Mouse (Mus musculus) liver, embryonic 14.5 days (tissue): Measurements from ENCODE around the gene Trabd2b.

Experiments
- CTCF ChIP-seq: IDR thresholded peaks from 2 replicates; pipeline ENCODE4 v1.5.1; 2016; ENCODE audit warnings: antibody characterized with exemption, low read depth, control low read depth
- EP300 ChIP-seq: IDR thresholded peaks from 2 replicates; pipeline ENCODE4 v1.6.1; 2016; ENCODE audit warnings: antibody characterized with exemption, low read depth

DNA sequence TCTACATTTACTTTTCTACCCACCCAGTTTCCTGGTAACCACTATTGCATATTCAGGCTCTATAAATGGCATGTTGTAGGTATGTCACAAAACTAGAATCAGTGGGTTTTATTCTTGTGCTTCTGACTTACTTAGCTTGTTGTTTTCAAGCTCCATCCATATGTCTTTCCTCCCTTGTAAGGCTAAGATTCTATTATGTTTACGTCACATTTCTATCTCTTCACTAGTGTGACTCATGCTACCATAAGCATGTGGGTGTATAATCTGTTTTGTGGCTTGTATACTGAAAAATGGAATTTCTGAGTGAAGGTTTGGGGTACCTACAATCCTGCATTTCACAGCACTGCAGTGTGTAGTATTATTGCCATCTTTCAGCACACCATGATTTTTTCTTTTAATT, 32.2 kb upstream of the Trabd2b start:
- TF ChIP-seq CTCF = no peak
- TF ChIP-seq EP300 = no peak
